Mouse (Mus musculus): ENCODE measurements around the gene Mycbp2. TPM values are rescaled to one million over a fixed set of nuclear protein-coding genes. Genes with fewer than 3 reads are reported as not detected.
A peak's percentile ranks its signal among the peaks of the same experiment; 100 is the strongest.

The Mycbp2 gene
- polyA plus RNA-seq, 1 experiment, result 56.8 TPM

- no peak overlapping the region for H3K4me3 ChIP-seq (ENCODE audit: insufficient read depth, low read length)
- TF ChIP-seq POLR2A (IDR thresholded peaks at IDR 0.05; ENCODE audit: borderline replicate concordance, low read depth, low read length) (no peak), CTCF (IDR thresholded peaks at IDR 0.05; ENCODE audit: low read depth, low read length) (no peak)
- no peak overlapping the region for H3K27ac ChIP-seq (ENCODE audit: insufficient read depth, low read depth, low read length)
- H3K4me1 ChIP-seq (ENCODE audit: control insufficient read depth, insufficient read depth, low read length), result no peaks in the 10 kb centered on the region
Measured at GRCm38 (mm10) chr14:103079209-103079977, 267.2 kb downstream of the Mycbp2 start.

GRCm38 (mm10) chr14:103078006-103078912 lies 268.4 kb downstream of the Mycbp2 start:
- Histone ChIP-seq H3K4me1 (ENCODE audit: control insufficient read depth, insufficient read depth, low read length) (no peaks in the 10 kb centered on the region), H3K27ac (ENCODE audit: insufficient read depth, low read depth, low read length) (no peak overlapping the region), H3K4me3 (ENCODE audit: insufficient read depth, low read length) (no peak overlapping the region)
- no peak for TF ChIP-seq CTCF (IDR thresholded peaks at IDR 0.05; ENCODE audit: low read depth, low read length)
- no peak for TF ChIP-seq POLR2A (IDR thresholded peaks at IDR 0.05; ENCODE audit: borderline replicate concordance, low read depth, low read length)

- Histone ChIP-seq H3K4me1 (ENCODE audit: control insufficient read depth, insufficient read depth, low read length) (no peaks in the 10 kb centered on the region), H3K27ac (ENCODE audit: insufficient read depth, low read depth, low read length) (no peak overlapping the region), H3K4me3 (ENCODE audit: insufficient read depth, low read length) (no peak overlapping the region)
- TF ChIP-seq CTCF (IDR thresholded peaks at IDR 0.05; ENCODE audit: low read depth, low read length) (no peak), POLR2A (IDR thresholded peaks at IDR 0.05; ENCODE audit: borderline replicate concordance, low read depth, low read length) (no peak)
Measured at GRCm38 (mm10) chr14:103077272-103078005, 269.2 kb downstream of the Mycbp2 start.

- H3K27ac ChIP-seq (ENCODE audit: insufficient read depth, low read depth, low read length), result no peak overlapping the region
- H3K4me3 ChIP-seq (ENCODE audit: insufficient read depth, low read length), result no peak overlapping the region
- H3K4me1 ChIP-seq (ENCODE audit: control insufficient read depth, insufficient read depth, low read length), result peaks cover 7% of the 10 kb centered on the region; the same call in 1 of the 2 replicates
- TF ChIP-seq POLR2A (IDR thresholded peaks at IDR 0.05; ENCODE audit: borderline replicate concordance, low read depth, low read length), result no peak
- no peak for TF ChIP-seq CTCF (IDR thresholded peaks at IDR 0.05; ENCODE audit: low read depth, low read length)
Measured at GRCm38 (mm10) chr14:103075166-103075565, 271.4 kb downstream of the Mycbp2 start.

GRCm38 (mm10) chr14:103073825-103074224 lies 272.8 kb downstream of the Mycbp2 start:
- Histone ChIP-seq H3K27ac (ENCODE audit: insufficient read depth, low read depth, low read length) (no peak overlapping the region), H3K4me1 (ENCODE audit: control insufficient read depth, insufficient read depth, low read length) (peaks cover 14% of the 10 kb centered on the region)

GRCm38 (mm10) chr14:103072731-103073130 lies 273.9 kb downstream of the Mycbp2 start:
- Histone ChIP-seq H3K27ac (ENCODE audit: insufficient read depth, low read depth, low read length) (no peak overlapping the region), H3K4me1 (ENCODE audit: control insufficient read depth, insufficient read depth, low read length) (peaks cover 14% of the 10 kb centered on the region), H3K4me3 (ENCODE audit: insufficient read depth, low read length) (no peak overlapping the region)
- TF ChIP-seq CTCF (IDR thresholded peaks at IDR 0.05; ENCODE audit: low read depth, low read length), result no peak
- no peak for TF ChIP-seq POLR2A (IDR thresholded peaks at IDR 0.05; ENCODE audit: borderline replicate concordance, low read depth, low read length)

More at GRCm38 (mm10) chr14:103073825-103074224, 272.8 kb downstream of the Mycbp2 start:
- H3K4me3 ChIP-seq (ENCODE audit: insufficient read depth, low read length), result no peak overlapping the region
- TF ChIP-seq POLR2A (IDR thresholded peaks at IDR 0.05; ENCODE audit: borderline replicate concordance, low read depth, low read length) (no peak), CTCF (IDR thresholded peaks at IDR 0.05; ENCODE audit: low read depth, low read length) (no peak)

- Histone ChIP-seq H3K27ac (ENCODE audit: insufficient read depth, low read depth, low read length) (no peak overlapping the region), H3K4me1 (ENCODE audit: control insufficient read depth, insufficient read depth, low read length) (peaks cover 14% of the 10 kb centered on the region), H3K4me3 (ENCODE audit: insufficient read depth, low read length) (no peak overlapping the region)
- TF ChIP-seq CTCF (IDR thresholded peaks at IDR 0.05; ENCODE audit: low read depth, low read length) (no peak), POLR2A (IDR thresholded peaks at IDR 0.05; ENCODE audit: borderline replicate concordance, low read depth, low read length) (no peak)
Measured at GRCm38 (mm10) chr14:103071471-103071870, 275.1 kb downstream of the Mycbp2 start.

- no peak for TF ChIP-seq CTCF (IDR thresholded peaks at IDR 0.05; ENCODE audit: low read depth, low read length)
- TF ChIP-seq POLR2A (IDR thresholded peaks at IDR 0.05; ENCODE audit: borderline replicate concordance, low read depth, low read length), result no peak
- H3K4me3 ChIP-seq (ENCODE audit: insufficient read depth, low read length), result peak overlapping the region; percentile 79
- H3K27ac ChIP-seq (ENCODE audit: insufficient read depth, low read depth, low read length), result peak overlapping the region; percentile 86
- peaks cover 14% of the 10 kb centered on the region for H3K4me1 ChIP-seq (ENCODE audit: control insufficient read depth, insufficient read depth, low read length)
Measured at GRCm38 (mm10) chr14:103070790-103071189, 275.8 kb downstream of the Mycbp2 start.

GRCm38 (mm10) chr14:103069864-103070611 lies 276.6 kb downstream of the Mycbp2 start, which contains the start of gene Cln5:
Gene Cln5, plus strand, starts transcription at chr14:103070216.
- Histone ChIP-seq H3K27ac (ENCODE audit: insufficient read depth, low read depth, low read length) (peak within 1 kb of the TSS; percentile 97), H3K4me1 (ENCODE audit: control insufficient read depth, insufficient read depth, low read length) (peaks cover 18% of the 10 kb centered on the region)
- no peak for TF ChIP-seq POLR2A (IDR thresholded peaks at IDR 0.05; ENCODE audit: borderline replicate concordance, low read depth, low read length)
- no peak for TF ChIP-seq CTCF (IDR thresholded peaks at IDR 0.05; ENCODE audit: low read depth, low read length)

More at GRCm38 (mm10) chr14:103069864-103070611, 276.6 kb downstream of the Mycbp2 start, which contains the start of gene Cln5:
- peak within 1 kb of the TSS; percentile 79 for H3K4me3 ChIP-seq (ENCODE audit: insufficient read depth, low read length)

Measured in bone marrow macrophage, adult 2 months (primary cell).